Mouse (Mus musculus): Measurements from ENCODE around the gene Exd1.

DNA sequence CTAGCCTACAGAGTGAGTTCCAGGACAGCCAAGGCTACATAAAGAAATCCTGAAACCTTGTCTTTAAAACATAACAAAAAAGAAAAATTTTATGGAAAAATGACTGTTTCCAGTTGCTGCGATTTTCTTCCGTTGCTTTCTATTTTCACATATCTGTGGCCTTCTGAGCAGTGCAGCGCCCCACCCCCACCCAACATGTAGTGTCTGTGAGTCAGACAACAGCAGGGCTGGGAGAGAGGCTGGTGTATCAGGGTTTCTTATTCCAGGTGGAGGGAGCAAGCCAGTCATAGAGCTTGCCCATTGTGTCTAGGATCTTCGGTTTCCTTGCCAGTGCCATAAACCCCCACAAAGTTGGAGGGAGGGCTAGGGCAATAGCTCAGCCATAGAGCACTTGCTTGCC is 23.6 kb downstream of the Exd1 start:
- TF ChIP-seq CTCF (IDR thresholded peaks at IDR 0.05; ENCODE audit: low read depth) (no peak), EP300 (IDR thresholded peaks at IDR 0.05; ENCODE audit: low read depth) (no peak)

Data from liver, embryonic 14.5 days (tissue).